In the genomic region with DNA sequence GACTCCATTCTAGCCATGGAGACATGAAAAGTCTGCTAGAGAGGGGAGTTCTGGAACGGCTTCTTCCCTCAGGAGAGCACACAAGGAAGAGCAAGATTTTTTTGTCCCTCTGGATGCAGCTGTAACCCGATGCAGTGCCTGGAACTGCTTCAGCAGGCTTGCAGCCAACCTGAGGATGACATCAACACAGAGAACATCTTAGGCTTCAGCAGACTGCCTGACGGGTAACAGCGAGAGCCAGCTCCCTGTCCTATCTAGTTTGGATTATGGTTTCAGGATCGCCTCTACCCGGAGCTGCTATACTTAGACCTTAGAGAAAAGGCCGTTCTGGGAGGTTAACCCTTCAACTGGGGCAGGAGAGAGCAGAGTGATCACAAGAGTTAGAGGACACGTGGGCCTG, we compare ENCODE assay signal across 11 mouse cellular contexts. TPM values are rescaled to one million over a fixed set of nuclear protein-coding genes. Genes with fewer than 3 reads are reported as not detected.
A peak's percentile ranks its signal among the peaks of the same experiment; 100 is the strongest.
DNase-seq lines count a peak whose midpoint lies in the region; ATAC-seq lines count a peak whose summit lies in the region.
"Had no signal": no experiment of that assay in that cellular context is flagged by ENCODE, and none has a peak within 500 bp of the region (broad histone marks: within the 10 kb centered on the region; RNA-seq: fewer than 3 reads in every experiment).

No protein-coding gene starts in this region.

- H3K36me3 ChIP-seq in heart, embryonic 11.5 days (ENCODE audit: control insufficient read depth, insufficient read depth, low read length), result no peaks in the 10 kb centered on the region
- H3K36me3 ChIP-seq in intestine, embryonic 16.5 days (ENCODE audit: control insufficient read depth, insufficient read depth, low read length), result no peaks in the 10 kb centered on the region
- H3K36me3 ChIP-seq: hindbrain, embryonic 10.5 days; liver, embryonic 15.5 days had no signal

- no peaks in the 10 kb centered on the region for H3K4me1 ChIP-seq in heart, embryonic 11.5 days (ENCODE audit: control insufficient read depth, insufficient read depth, low read length)
- no peaks in the 10 kb centered on the region for H3K4me1 ChIP-seq in intestine, embryonic 16.5 days (ENCODE audit: control insufficient read depth, insufficient read depth, low read length)
- H3K4me1 ChIP-seq: hindbrain, embryonic 10.5 days; liver, embryonic 15.5 days had no signal

- H3K9ac ChIP-seq in heart, embryonic 11.5 days (ENCODE audit: low read depth, low read length), result no peak overlapping the region
- no peak overlapping the region for H3K9ac ChIP-seq in intestine, embryonic 16.5 days (ENCODE audit: low read depth, low read length)
- H3K9ac ChIP-seq: liver, embryonic 15.5 days had no signal

- no peaks in the 10 kb centered on the region for H3K27me3 ChIP-seq in heart, embryonic 11.5 days (ENCODE audit: control insufficient read depth, insufficient read depth, low read length)
- H3K27me3 ChIP-seq in intestine, embryonic 16.5 days (replicated peaks; ENCODE audit: control insufficient read depth, insufficient read depth, low read length), result no peaks in the 10 kb centered on the region

- ATAC-seq in heart, embryonic 11.5 days (replicated peaks; ENCODE audit: insufficient number of reproducible peaks, low FRiP score, low TSS enrichment), result no peak
- no peak for ATAC-seq in intestine, embryonic 16.5 days

- intact Hi-C loops in gastrocnemius, postnatal 14 days (cut with DNase I; ENCODE audit: low total_unique reads), result no loop called here

- no peak overlapping the region for H3K4me2 ChIP-seq in heart, embryonic 11.5 days
- no peak overlapping the region for H3K4me2 ChIP-seq in intestine, embryonic 16.5 days (ENCODE audit: low read depth, low read length)
- H3K4me2 ChIP-seq: liver, embryonic 15.5 days had no signal

- no peak overlapping the region for H3K4me3 ChIP-seq in heart, embryonic 11.5 days (ENCODE audit: low read depth, low read length)
- H3K4me3 ChIP-seq in intestine, embryonic 16.5 days (ENCODE audit: low read length), result no peak overlapping the region
- H3K4me3 ChIP-seq: hindbrain, embryonic 10.5 days; liver, embryonic 15.5 days had no signal

- DNase-seq in heart, adult 18-20 months, result peak; percentile 91 to 93
- DNase-seq in Muller cell, postnatal 12 days (ENCODE audit: inconsistent ontology term), result peak; percentile 61
- DNase-seq in gastrocnemius, postnatal 14 days, result peak; percentile 92
- DNase-seq in lung, postnatal 10 days, result peak; percentile 79
- DNase-seq in yolk sac, embryonic 10.5 days (ENCODE audit: low spot score), result no peak
- DNase-seq in spleen, postnatal 10 days (ENCODE audit: low spot score in 2 of 2), result no peak
- DNase-seq: layer of hippocampus, adult 9-11 months had no signal

- H3K9me3 ChIP-seq in heart, embryonic 11.5 days (replicated peaks; ENCODE audit: control insufficient read depth, low read length), result no peaks in the 10 kb centered on the region
- H3K9me3 ChIP-seq in intestine, embryonic 16.5 days (ENCODE audit: control insufficient read depth, low read length), result no peaks in the 10 kb centered on the region
- H3K9me3 ChIP-seq: hindbrain, embryonic 10.5 days; liver, embryonic 15.5 days had no signal

- 47% methylated on average over 8 of the region's 8 CpGs for WGBS in heart, embryonic 11.5 days (ENCODE audit: insufficient replicate concordance)
- 63% methylated on average over 8 of the region's 8 CpGs for WGBS in intestine, embryonic 16.5 days

- no peak overlapping the region for H3K27ac ChIP-seq in heart, embryonic 11.5 days (ENCODE audit: low read depth, low read length)
- no peak overlapping the region for H3K27ac ChIP-seq in intestine, embryonic 16.5 days (ENCODE audit: low read length)
- H3K27ac ChIP-seq: hindbrain, embryonic 10.5 days; liver, embryonic 15.5 days had no signal

RNA-seq across cellular contexts. Expression of gene Six1, which starts 28.2 kb away (rescaled TPM):
- total RNA-seq in heart, adult 18-20 months (2021), result 1 to 10 TPM; 1.6 to 2.0 TPM
- 1.3 and 2.3 TPM in 2 replicates for polyA plus RNA-seq in heart, embryonic 11.5 days (2014; fragmentation: Nextera tagmentation; extraction: Ambion mirVana)
- total RNA-seq in gastrocnemius, postnatal 14 days (2021), result 10 to 100 TPM; 43.5 to 46.4 TPM
- polyA plus RNA-seq in intestine, embryonic 16.5 days (2015; fragmentation: Nextera tagmentation; extraction: Ambion mirVana), result not detected in 2 replicates

Comparison
In these comparisons a context has a peak if more than half of its experiments do, and no peak if none do; other contexts are left out.
1. DNase-seq: peak in heart, adult 18-20 months (2 of 2), Muller cell, postnatal 12 days (single experiment), gastrocnemius, postnatal 14 days (single experiment) and lung, postnatal 10 days (single experiment); none in yolk sac, embryonic 10.5 days (single experiment) and spleen, postnatal 10 days (0 of 2).
2. RNA of gene Six1, which starts 28.2 kb away (total RNA-seq): 43.5 to 46.4 TPM in gastrocnemius, postnatal 14 days; 1.6 to 2.0 TPM in heart, adult 18-20 months; every median in the first group is over 10 times any median in the second.